Mouse (Mus musculus): ENCODE data around the gene Gm8298. TPM values are rescaled to one million over a fixed set of nuclear protein-coding genes. Genes with fewer than 3 reads are reported as not detected.
"Not testable (repeated sequence)": the region's sequence is repeated elsewhere in the genome, so short reads cannot be mapped to it uniquely, and the experiment has no call there.

Gm8298 gene
- polyA plus RNA-seq (2017; shearing (Covaris generic)): not detected

GRCm38 (mm10) chr3:59860751-59861150 lies at the start of gene Gm8298:
TSS of gene Gm8298 (plus strand) at chr3:59861051.
- ATAC-seq: no peak

GRCm38 (mm10) chr3:59813169-59813568 lies 47.7 kb upstream of the Gm8298 start:
- ATAC-seq: no peak

GRCm38 (mm10) chr3:59870765-59871164 lies 9.9 kb downstream of the Gm8298 start:
- no peak for ATAC-seq

GRCm38 (mm10) chr3:59877601-59878000 lies 16.8 kb downstream of the Gm8298 start:
- not testable (repeated sequence) for ATAC-seq

- ATAC-seq: not testable (repeated sequence)
These were observed 19.1 kb downstream of the Gm8298 start for GRCm38 (mm10) chr3:59879801-59880554.

- no peak for ATAC-seq
These were observed 32.4 kb downstream of the Gm8298 start for GRCm38 (mm10) chr3:59893276-59893675.

- ATAC-seq: no peak
These were observed 64.1 kb downstream of the Gm8298 start, which contains the start of gene C130079G13Rik for GRCm38 (mm10) chr3:59924914-59925313. TSS of gene C130079G13Rik (plus strand) at chr3:59925214.

Other genes with a start within 250 kb of the Gm8298 start
- gene Gm5538, start 131.3 kb upstream of the Gm8298 start, polyA plus RNA-seq (2017; shearing (Covaris generic)): not detected
- gene C130079G13Rik, start 64.2 kb downstream of the Gm8298 start, polyA plus RNA-seq (2017; shearing (Covaris generic)): not detected
- not detected for gene Aadacl2, start 145.7 kb downstream of the Gm8298 start, polyA plus RNA-seq (2017; shearing (Covaris generic))
- not detected for gene Aadac, start 164.7 kb downstream of the Gm8298 start, polyA plus RNA-seq (2017; shearing (Covaris generic))
- not detected for gene Sucnr1, start 220.8 kb downstream of the Gm8298 start, polyA plus RNA-seq (2017; shearing (Covaris generic))

All from inflammation-experienced regulatory T-cells, adult 6 months (primary cell).